Mouse (Mus musculus): ENCODE results near the gene Akr7a5. TPM values are rescaled to one million over a fixed set of nuclear protein-coding genes. Genes with fewer than 3 reads are reported as not detected.

Akr7a5 gene
- polyA plus RNA-seq, 1 experiment from 2014 or later, result 226 TPM

GRCm38 (mm10) chr4:139270168-139270567 is 40.4 kb upstream of the Akr7a5 start:
- no peak for TF ChIP-seq CTCF (IDR thresholded peaks at IDR 0.05; ENCODE audit: low read depth)
- 96% methylated on average over 3 of the region's 3 CpGs for WGBS
- ATAC-seq, result no peak
- Histone ChIP-seq H3K4me3 (ENCODE audit: low read depth, low read length) (no peak overlapping the region), H3K9ac (ENCODE audit: low read depth, low read length) (no peak overlapping the region), H3K4me1 (replicated peaks; ENCODE audit: control insufficient read depth, insufficient read depth, low read length) (no peaks in the 10 kb centered on the region), H3K27ac (ENCODE audit: low read depth, low read length) (no peak overlapping the region), H3K36me3 (ENCODE audit: control insufficient read depth, insufficient read depth) (peaks cover 51% of the 10 kb centered on the region), H3K9me3 (ENCODE audit: control insufficient read depth) (no peaks in the 10 kb centered on the region), H3K27me3 (replicated peaks; ENCODE audit: control insufficient read depth, insufficient read depth, low read length) (no peaks in the 10 kb centered on the region), H3K4me2 (replicated peaks; ENCODE audit: low read depth) (no peak overlapping the region)

GRCm38 (mm10) chr4:139271562-139271961 is 39.0 kb upstream of the Akr7a5 start:
- H3K4me3 ChIP-seq (ENCODE audit: low read depth, low read length), result no peak overlapping the region
- H3K27me3 ChIP-seq (replicated peaks; ENCODE audit: control insufficient read depth, insufficient read depth, low read length), result no peaks in the 10 kb centered on the region
- WGBS, result 52% methylated on average over 9 of the region's 9 CpGs
- H3K27ac ChIP-seq (ENCODE audit: low read depth, low read length), result no peak overlapping the region; the same call in 1 of the 2 replicates
- peaks cover 44% of the 10 kb centered on the region for H3K36me3 ChIP-seq (ENCODE audit: control insufficient read depth, insufficient read depth)
- H3K9ac ChIP-seq (ENCODE audit: low read depth, low read length), result no peak overlapping the region
- H3K4me2 ChIP-seq (replicated peaks; ENCODE audit: low read depth), result no peak overlapping the region
- no peaks in the 10 kb centered on the region for H3K4me1 ChIP-seq (replicated peaks; ENCODE audit: control insufficient read depth, insufficient read depth, low read length)
- TF ChIP-seq CTCF (IDR thresholded peaks at IDR 0.05; ENCODE audit: low read depth), result no peak
- no peaks in the 10 kb centered on the region for H3K9me3 ChIP-seq (ENCODE audit: control insufficient read depth)
- 0 out of 2 replicates have a peak, but pooled peaks have one; percentile 8 for ATAC-seq

- Histone ChIP-seq H3K9me3 (ENCODE audit: control insufficient read depth) (no peaks in the 10 kb centered on the region), H3K27me3 (replicated peaks; ENCODE audit: control insufficient read depth, insufficient read depth, low read length) (no peaks in the 10 kb centered on the region), H3K4me3 (ENCODE audit: low read depth, low read length) (no peak overlapping the region), H3K27ac (ENCODE audit: low read depth, low read length) (no peak overlapping the region), H3K4me1 (replicated peaks; ENCODE audit: control insufficient read depth, insufficient read depth, low read length) (no peaks in the 10 kb centered on the region), H3K36me3 (ENCODE audit: control insufficient read depth, insufficient read depth) (peaks cover 36% of the 10 kb centered on the region), H3K4me2 (replicated peaks; ENCODE audit: low read depth) (no peak overlapping the region), H3K9ac (ENCODE audit: low read depth, low read length) (no peak overlapping the region)
- ATAC-seq, result no peak
- 86% methylated on average over 10 of the region's 10 CpGs for WGBS
- TF ChIP-seq CTCF (IDR thresholded peaks at IDR 0.05; ENCODE audit: low read depth), result no peak
Observed at GRCm38 (mm10) chr4:139272951-139273680, 37.4 kb upstream of the Akr7a5 start.

- Histone ChIP-seq H3K9me3 (ENCODE audit: control insufficient read depth) (no peaks in the 10 kb centered on the region), H3K27ac (ENCODE audit: low read depth, low read length) (no peak overlapping the region), H3K9ac (ENCODE audit: low read depth, low read length) (no peak overlapping the region), H3K4me2 (replicated peaks; ENCODE audit: low read depth) (no peak overlapping the region), H3K36me3 (ENCODE audit: control insufficient read depth, insufficient read depth) (peaks cover 26% of the 10 kb centered on the region), H3K4me3 (ENCODE audit: low read depth, low read length) (no peak overlapping the region), H3K27me3 (replicated peaks; ENCODE audit: control insufficient read depth, insufficient read depth, low read length) (no peaks in the 10 kb centered on the region), H3K4me1 (replicated peaks; ENCODE audit: control insufficient read depth, insufficient read depth, low read length) (no peaks in the 10 kb centered on the region)
- 91% methylated on average over 7 of the region's 7 CpGs for WGBS
- TF ChIP-seq CTCF (IDR thresholded peaks at IDR 0.05; ENCODE audit: low read depth), result no peak
- no peak for ATAC-seq
Observed at GRCm38 (mm10) chr4:139274573-139274972, 36.0 kb upstream of the Akr7a5 start.

- 88% methylated on average over 7 of the region's 7 CpGs for WGBS
- ATAC-seq, result no peak
Observed at GRCm38 (mm10) chr4:139276411-139276810, 34.1 kb upstream of the Akr7a5 start.

GRCm38 (mm10) chr4:139280530-139280929 is 30.0 kb upstream of the Akr7a5 start:
- TF ChIP-seq CTCF (IDR thresholded peaks at IDR 0.05; ENCODE audit: low read depth), result no peak

More at GRCm38 (mm10) chr4:139276411-139276810, 34.1 kb upstream of the Akr7a5 start:
- Histone ChIP-seq H3K4me1 (replicated peaks; ENCODE audit: control insufficient read depth, insufficient read depth, low read length) (no peaks in the 10 kb centered on the region), H3K9me3 (ENCODE audit: control insufficient read depth) (no peaks in the 10 kb centered on the region), H3K9ac (ENCODE audit: low read depth, low read length) (no peak overlapping the region), H3K4me3 (ENCODE audit: low read depth, low read length) (no peak overlapping the region), H3K4me2 (replicated peaks; ENCODE audit: low read depth) (no peak overlapping the region), H3K27ac (ENCODE audit: low read depth, low read length) (no peak overlapping the region), H3K27me3 (replicated peaks; ENCODE audit: control insufficient read depth, insufficient read depth, low read length) (no peaks in the 10 kb centered on the region), H3K36me3 (ENCODE audit: control insufficient read depth, insufficient read depth) (peaks cover 43% of the 10 kb centered on the region)
- no peak for TF ChIP-seq CTCF (IDR thresholded peaks at IDR 0.05; ENCODE audit: low read depth)

More at GRCm38 (mm10) chr4:139280530-139280929, 30.0 kb upstream of the Akr7a5 start:
- ATAC-seq, result no peak
- Histone ChIP-seq H3K4me2 (replicated peaks; ENCODE audit: low read depth) (no peak overlapping the region), H3K4me3 (ENCODE audit: low read depth, low read length) (no peak overlapping the region), H3K36me3 (ENCODE audit: control insufficient read depth, insufficient read depth) (peaks cover 61% of the 10 kb centered on the region), H3K27me3 (replicated peaks; ENCODE audit: control insufficient read depth, insufficient read depth, low read length) (no peaks in the 10 kb centered on the region), H3K4me1 (replicated peaks; ENCODE audit: control insufficient read depth, insufficient read depth, low read length) (no peaks in the 10 kb centered on the region), H3K9ac (ENCODE audit: low read depth, low read length) (no peak overlapping the region), H3K27ac (ENCODE audit: low read depth, low read length) (no peak overlapping the region), H3K9me3 (ENCODE audit: control insufficient read depth) (no peaks in the 10 kb centered on the region)
- WGBS, result 92% methylated on average over 12 of the region's 12 CpGs
